Mouse (Mus musculus): ENCODE measurements around the gene Fbxl16.

GRCm38 (mm10) chr17:25792615-25793014 is 16.3 kb upstream of the Fbxl16 start, which contains the start of gene Fam173a:
- TF ChIP-seq CTCF (IDR thresholded peaks at IDR 0.05; ENCODE audit: control insufficient read depth, insufficient read depth, insufficient read length) (no peak), USF1 (IDR thresholded peaks at IDR 0.05; ENCODE audit: low read depth) (no peak), CEBPB (IDR thresholded peaks at IDR 0.05; ENCODE audit: low read depth) (no peak)

Data from C2C12 (cell line).